Mouse (Mus musculus): Measurements from ENCODE around the gene Htr1b. TPM values are rescaled to one million over a fixed set of nuclear protein-coding genes. Genes with fewer than 3 reads are reported as not detected.

Gene Htr1b
- polyA plus RNA-seq, 1 experiment from 2014 or later, result 0.16 TPM

DNA sequence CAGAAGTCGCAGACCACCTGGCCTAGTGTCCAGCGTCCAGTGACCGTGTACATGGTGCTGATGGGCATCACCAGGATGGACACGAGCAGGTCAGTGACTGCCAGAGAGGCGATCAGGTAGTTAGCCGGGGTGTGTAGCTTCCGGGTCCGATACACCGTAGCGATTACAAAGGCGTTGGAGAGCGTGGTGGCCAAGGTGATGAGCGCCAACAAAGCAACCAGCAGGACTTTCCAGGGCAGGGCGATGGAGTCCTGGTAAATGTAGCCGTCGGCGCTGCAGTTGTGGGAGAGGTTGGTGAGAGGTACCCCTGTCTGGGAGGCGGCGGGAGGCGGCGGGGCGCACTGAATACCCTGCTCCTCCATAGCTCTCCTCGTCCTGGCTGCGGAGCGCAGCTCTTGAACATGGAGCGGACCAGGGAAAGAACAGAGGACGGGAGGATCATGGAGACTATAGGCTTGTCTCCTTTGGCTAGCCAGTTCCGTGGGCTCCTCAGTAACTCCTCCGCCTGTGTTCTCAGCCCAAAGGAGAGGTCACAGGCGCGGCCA lies 1.4 kb downstream of the Htr1b start:
- 3% methylated on average over 29 of the region's 31 CpGs for WGBS
- Histone ChIP-seq H3K9me3 (ENCODE audit: low read length) (no peaks in the 10 kb centered on the region), H3K4me2 (replicated peaks; ENCODE audit: low read depth, low read length) (peak overlapping the region; percentile 88), H3K27ac (ENCODE audit: low read length) (no peak overlapping the region), H3K27me3 (replicated peaks; ENCODE audit: insufficient read depth, low read length) (peaks cover 22% of the 10 kb centered on the region), H3K9ac (replicated peaks; ENCODE audit: low read depth) (no peak overlapping the region), H3K36me3 (ENCODE audit: insufficient read depth, low read length) (no peaks in the 10 kb centered on the region), H3K4me1 (ENCODE audit: insufficient read depth, low read depth, low read length) (no peaks in the 10 kb centered on the region; the same call in 1 of the 2 replicates), H3K4me3 (ENCODE audit: low read depth, low read length) (peak overlapping the region; percentile 45)
- TF ChIP-seq CTCF (IDR thresholded peaks at IDR 0.05), result no peak
- no peak for TF ChIP-seq EP300 (IDR thresholded peaks at IDR 0.05)
- ATAC-seq (peak; percentile 11; the same call in 1 of the 2 replicates), DNase-seq (ENCODE audit: low spot score) (no peak)

DNA sequence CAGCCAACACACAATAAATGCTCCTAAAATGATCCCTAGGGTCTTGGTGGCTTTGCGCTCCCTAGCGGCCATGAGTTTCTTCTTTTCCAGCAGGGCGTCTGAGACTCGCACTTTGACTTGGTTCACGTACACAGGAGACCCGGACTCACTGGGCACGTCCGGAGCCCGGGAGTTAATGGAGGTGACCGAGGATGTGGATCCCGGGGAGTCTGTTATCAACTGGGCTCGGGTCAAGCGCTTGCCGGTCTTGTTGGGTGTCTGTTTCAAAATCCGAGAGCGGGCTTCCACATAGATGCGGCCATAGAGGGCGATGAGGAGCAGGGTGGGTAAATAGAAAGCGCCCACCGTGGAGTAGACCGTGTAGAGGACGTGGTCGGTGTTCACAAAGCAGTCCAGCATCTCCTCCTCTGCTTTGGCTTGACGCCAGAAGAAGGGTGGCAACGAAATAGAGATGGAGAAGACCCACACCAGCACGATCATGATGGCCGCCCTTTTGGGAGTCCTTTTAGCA lies 2.0 kb downstream of the Htr1b start:
- no peaks in the 10 kb centered on the region for H3K36me3 ChIP-seq (ENCODE audit: insufficient read depth, low read length)
- H3K4me2 ChIP-seq (replicated peaks; ENCODE audit: low read depth, low read length), result peak overlapping the region; percentile 88
- no peaks in the 10 kb centered on the region; the same call in 1 of the 2 replicates for H3K4me1 ChIP-seq (ENCODE audit: insufficient read depth, low read depth, low read length)
- TF ChIP-seq CTCF (IDR thresholded peaks at IDR 0.05) (peak; percentile 38), EP300 (IDR thresholded peaks at IDR 0.05) (no peak)
- no peaks in the 10 kb centered on the region for H3K9me3 ChIP-seq (ENCODE audit: low read length)
- 2% methylated on average over 27 of the region's 27 CpGs for WGBS
- H3K27me3 ChIP-seq (replicated peaks; ENCODE audit: insufficient read depth, low read length), result peaks cover 22% of the 10 kb centered on the region
- peak overlapping the region; percentile 45 for H3K4me3 ChIP-seq (ENCODE audit: low read depth, low read length)
- no peak for ATAC-seq
- H3K27ac ChIP-seq (ENCODE audit: low read length), result no peak overlapping the region
- H3K9ac ChIP-seq (replicated peaks; ENCODE audit: low read depth), result no peak overlapping the region
- DNase-seq (ENCODE audit: low spot score), result no peak

DNA sequence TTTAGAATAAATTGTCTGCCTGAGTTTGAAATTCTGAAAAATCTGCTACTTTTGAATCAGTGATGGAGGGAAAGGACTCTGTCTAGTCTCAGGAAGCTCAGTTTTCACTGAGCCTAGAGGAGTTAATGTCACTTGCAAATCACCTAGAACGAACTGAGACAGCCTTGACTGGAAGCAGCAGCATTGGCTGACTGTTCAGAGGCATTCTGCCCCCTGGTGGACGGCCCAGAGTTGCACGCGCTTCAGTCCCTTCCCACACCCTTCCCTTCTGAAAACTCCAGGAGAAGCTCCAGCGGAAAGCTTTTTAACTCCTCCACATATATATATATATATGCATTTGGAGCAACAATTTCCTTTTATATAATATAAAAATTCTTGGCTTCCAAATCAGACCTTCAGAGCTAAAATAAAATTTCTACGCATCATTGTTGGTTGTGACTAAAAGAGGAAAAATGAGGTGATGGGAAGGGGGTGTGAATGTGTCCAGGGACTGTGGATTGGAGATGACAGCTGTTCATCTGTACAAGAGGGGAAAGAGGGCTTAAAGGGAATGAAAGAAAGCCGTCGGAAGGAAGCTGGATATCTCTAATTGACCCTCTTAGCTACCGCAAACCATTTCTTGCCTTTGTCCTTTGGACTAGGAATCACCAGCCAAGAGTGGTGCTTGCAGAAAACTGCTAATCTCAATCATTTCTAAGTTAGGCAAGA lies 6.6 kb downstream of the Htr1b start:
- ATAC-seq, result no peak
- DNase-seq (ENCODE audit: low spot score), result peak; percentile 70
- TF ChIP-seq CTCF (IDR thresholded peaks at IDR 0.05), result peak; percentile 87
- TF ChIP-seq EP300 (IDR thresholded peaks at IDR 0.05), result no peak
- no peak overlapping the region for H3K4me3 ChIP-seq (ENCODE audit: low read depth, low read length)
- H3K27ac ChIP-seq (ENCODE audit: low read length), result no peak overlapping the region
- H3K9ac ChIP-seq (replicated peaks; ENCODE audit: low read depth), result no peak overlapping the region
- 26% methylated on average over 9 of the region's 9 CpGs for WGBS
- no peaks in the 10 kb centered on the region for H3K9me3 ChIP-seq (ENCODE audit: low read length)
- no peaks in the 10 kb centered on the region for H3K36me3 ChIP-seq (ENCODE audit: insufficient read depth, low read length)
- H3K4me2 ChIP-seq (replicated peaks; ENCODE audit: low read depth, low read length), result no peak overlapping the region
- peaks cover 5% of the 10 kb centered on the region; the same call in 1 of the 2 replicates for H3K27me3 ChIP-seq (replicated peaks; ENCODE audit: insufficient read depth, low read length)
- H3K4me1 ChIP-seq (ENCODE audit: insufficient read depth, low read depth, low read length), result no peaks in the 10 kb centered on the region; the same call in 1 of the 2 replicates

DNA sequence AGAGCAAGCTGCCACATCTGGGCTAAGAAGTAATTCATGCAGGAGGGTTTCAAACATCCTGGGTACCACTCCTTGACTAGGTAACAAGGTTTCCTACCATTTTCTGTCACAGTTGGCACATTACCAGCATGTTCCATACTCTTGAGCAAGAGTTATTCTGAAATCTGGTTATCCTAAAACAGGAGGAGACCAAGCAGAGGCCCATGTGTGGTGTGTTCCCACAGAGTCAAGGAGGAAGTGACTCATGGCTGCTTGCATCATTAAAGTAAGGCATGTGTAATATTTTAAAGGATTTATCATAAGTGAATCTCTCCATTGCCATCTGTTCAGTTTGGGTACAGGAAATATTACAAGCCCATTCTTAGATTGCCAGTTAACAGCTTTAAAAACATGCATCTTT lies 7.7 kb downstream of the Htr1b start:
- TF ChIP-seq CTCF (IDR thresholded peaks at IDR 0.05) (no peak), EP300 (IDR thresholded peaks at IDR 0.05) (no peak)
- Histone ChIP-seq H3K9me3 (ENCODE audit: low read length) (no peaks in the 10 kb centered on the region), H3K4me2 (replicated peaks; ENCODE audit: low read depth, low read length) (no peak overlapping the region), H3K27ac (ENCODE audit: low read length) (no peak overlapping the region), H3K36me3 (ENCODE audit: insufficient read depth, low read length) (no peaks in the 10 kb centered on the region), H3K9ac (replicated peaks; ENCODE audit: low read depth) (no peak overlapping the region), H3K27me3 (replicated peaks; ENCODE audit: insufficient read depth, low read length) (no peaks in the 10 kb centered on the region), H3K4me1 (ENCODE audit: insufficient read depth, low read depth, low read length) (no peaks in the 10 kb centered on the region), H3K4me3 (ENCODE audit: low read depth, low read length) (no peak overlapping the region)
- no peak for ATAC-seq
- DNase-seq (ENCODE audit: low spot score), result no peak

DNA sequence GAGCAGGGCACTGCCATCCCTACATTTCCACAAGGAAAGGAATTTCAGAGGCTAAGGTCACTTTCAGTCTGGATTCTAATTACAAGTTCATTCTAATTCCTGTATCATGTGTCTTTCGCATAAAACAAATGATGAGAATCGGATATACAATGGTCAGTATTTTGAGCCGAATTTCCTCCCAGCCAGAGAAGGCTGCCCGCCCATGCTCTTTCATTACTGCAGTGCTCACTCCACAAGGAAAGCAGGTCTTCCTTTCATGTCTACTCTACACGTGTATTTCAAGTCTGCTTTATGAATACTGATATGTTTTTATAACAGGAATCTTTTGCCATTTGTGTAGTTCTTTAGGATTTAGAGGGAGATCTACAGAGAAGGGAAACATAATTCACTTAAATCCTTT lies 10.8 kb downstream of the Htr1b start:
- no peak for DNase-seq (ENCODE audit: low spot score)
- no peaks in the 10 kb centered on the region for H3K9me3 ChIP-seq (ENCODE audit: low read length)
- no peak for ATAC-seq

DNA sequence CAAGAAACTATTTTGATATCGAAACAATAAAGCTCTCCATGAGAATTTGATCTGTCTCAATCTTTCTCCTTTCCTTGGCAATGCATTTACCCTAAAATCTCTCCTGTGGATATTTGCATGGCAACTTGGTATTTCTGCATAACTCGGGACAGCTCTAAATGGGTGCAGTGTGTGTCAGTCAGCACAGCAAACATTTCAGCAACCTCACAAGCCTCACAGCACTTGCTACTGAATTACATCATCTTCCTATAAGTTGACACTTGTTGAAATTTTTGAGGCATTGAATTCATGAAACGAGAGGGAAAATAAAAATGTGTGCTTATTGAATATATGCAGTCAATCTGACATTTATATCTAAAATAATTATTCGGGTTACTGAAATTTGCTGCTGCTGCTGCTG lies 22.6 kb downstream of the Htr1b start:
- 69% methylated on average over 4 of the region's 4 CpGs for WGBS
- H3K9ac ChIP-seq (replicated peaks; ENCODE audit: low read depth), result no peak overlapping the region
- no peak for DNase-seq (ENCODE audit: low spot score)
- no peaks in the 10 kb centered on the region for H3K27me3 ChIP-seq (replicated peaks; ENCODE audit: insufficient read depth, low read length)
- no peak overlapping the region for H3K4me2 ChIP-seq (replicated peaks; ENCODE audit: low read depth, low read length)
- no peak for TF ChIP-seq CTCF (IDR thresholded peaks at IDR 0.05)
- no peak for TF ChIP-seq EP300 (IDR thresholded peaks at IDR 0.05)
- ATAC-seq, result no peak
- H3K27ac ChIP-seq (ENCODE audit: low read length), result no peak overlapping the region
- no peaks in the 10 kb centered on the region for H3K9me3 ChIP-seq (ENCODE audit: low read length)
- no peaks in the 10 kb centered on the region for H3K36me3 ChIP-seq (ENCODE audit: insufficient read depth, low read length)
- no peak overlapping the region for H3K4me3 ChIP-seq (ENCODE audit: low read depth, low read length)
- no peaks in the 10 kb centered on the region for H3K4me1 ChIP-seq (ENCODE audit: insufficient read depth, low read depth, low read length)

More for the DNA sequence above, 10.8 kb downstream of the Htr1b start:
- no peak overlapping the region for H3K4me2 ChIP-seq (replicated peaks; ENCODE audit: low read depth, low read length)
- H3K9ac ChIP-seq (replicated peaks; ENCODE audit: low read depth), result no peak overlapping the region
- no peaks in the 10 kb centered on the region for H3K27me3 ChIP-seq (replicated peaks; ENCODE audit: insufficient read depth, low read length)
- no peak overlapping the region for H3K27ac ChIP-seq (ENCODE audit: low read length)
- no peaks in the 10 kb centered on the region for H3K4me1 ChIP-seq (ENCODE audit: insufficient read depth, low read depth, low read length)
- no peak overlapping the region for H3K4me3 ChIP-seq (ENCODE audit: low read depth, low read length)
- 64% methylated on average over 5 of the region's 5 CpGs for WGBS
- TF ChIP-seq EP300 (IDR thresholded peaks at IDR 0.05), result no peak
- H3K36me3 ChIP-seq (ENCODE audit: insufficient read depth, low read length), result no peaks in the 10 kb centered on the region

Other genes starting within 250 kb of the Htr1b start
- 0.12 and 0.14 TPM in 2 replicates for gene Mei4, start 229.8 kb upstream of the Htr1b start, polyA plus RNA-seq (2015; fragmentation: Nextera tagmentation; extraction: Ambion mirVana)